17 mouse cellular contexts compared by ENCODE assay signal in the genomic region with DNA sequence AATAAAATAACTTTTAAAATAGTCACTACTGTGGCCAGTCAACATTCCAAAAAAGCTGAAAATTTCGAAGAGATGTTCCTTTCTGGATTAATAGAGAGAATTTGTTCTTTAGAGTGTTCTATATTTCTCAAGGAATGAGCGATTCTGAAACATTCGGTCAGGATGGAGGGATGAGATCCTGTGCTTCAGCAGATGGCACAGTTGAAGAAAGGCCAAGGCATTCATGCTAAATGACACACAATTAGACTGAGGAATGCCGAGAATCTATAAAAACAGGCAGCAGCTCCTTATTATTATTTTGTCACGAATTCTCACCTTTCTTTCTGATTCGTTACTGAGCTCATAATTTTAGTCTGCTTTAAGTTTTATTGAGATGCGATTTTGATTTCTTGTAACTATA. TPM values are rescaled to one million over a fixed set of nuclear protein-coding genes. Genes with fewer than 3 reads are reported as not detected.
DNase-seq lines count a peak whose midpoint lies in the region; TF ChIP-seq lines count a peak whose summit lies in the region.
"Had no signal": no experiment of that assay in that cellular context is flagged by ENCODE, and none has a peak within 500 bp of the region (broad histone marks: within the 10 kb centered on the region; RNA-seq: fewer than 3 reads in every experiment).

No protein-coding gene starts in this region.

- DNase-seq in brain, adult 2 months (ENCODE audit: low read depth, low spot score): peak; percentile 91
- DNase-seq in brain, embryonic 14.5 days (ENCODE audit: low read depth): peak; percentile 48
- DNase-seq in cerebellum, adult 8-10 months: peak; percentile 59
- peak; percentile 57 to 75 for DNase-seq in cerebellum, postnatal 25 days
- no peak for DNase-seq in urinary bladder, postnatal 14 days (ENCODE audit: low spot score)
- no peak for DNase-seq in gastrocnemius, postnatal 25 days
- DNase-seq: adrenal gland, adult 8-10 months; B cell, adult 2 months; gastrocnemius, adult 2 months; heart, postnatal 10 days; kidney, adult 11 months; kidney, postnatal 25 days; right cerebral cortex, postnatal 25 days; thymus, postnatal 14 days had no signal

- TF ChIP-seq POLR2A in brain, embryonic 14.5 days (IDR thresholded peaks at IDR 0.05; ENCODE audit: borderline replicate concordance, extremely low read depth, insufficient read depth, insufficient read length, poor library complexity, severe bottlenecking): no peak

- TF ChIP-seq CTCF in brain, embryonic 14.5 days (IDR thresholded peaks at IDR 0.05; ENCODE audit: borderline replicate concordance, extremely low read depth, insufficient read depth, insufficient read length): no peak

RNA-seq across cellular contexts. Expression of a gene that starts 15.4 kb away (rescaled TPM):
- polyA plus RNA-seq in brain, embryonic 14.5 days (2012; rRNA removed): 17.2 and 24.4 TPM in 2 replicates
- total RNA-seq in gastrocnemius, postnatal 25 days (2021): under 1 TPM; 0.08 to 0.10 TPM
- total RNA-seq: heart, postnatal 10 days; hematopoietic stem cell, adult 5-6 weeks; megakaryocyte progenitor cell, adult 5-6 weeks had no signal
- polyA plus RNA-seq: inflammation-experienced regulatory T-cells, adult 6 months had no signal

Comparison
In these comparisons a context has a peak if more than half of its experiments do, and no peak if none do; other contexts are left out.
1. DNase-seq: peak in brain, adult 2 months (single experiment), brain, embryonic 14.5 days (single experiment), cerebellum, adult 8-10 months (single experiment) and cerebellum, postnatal 25 days (2 of 2); none in urinary bladder, postnatal 14 days (single experiment) and gastrocnemius, postnatal 25 days (single experiment).